Mouse (Mus musculus) CH12.LX (cell line): ENCODE measurements at regions not wholly inside any gene's neighbourhood (a gene's known extent, or its start where the extent isn't known, plus 50 kb on each side); places are given as distances from the start of the nearest gene placed in this dataset.

Experiments
- DNase-seq: peaks from one replicate; pipeline ENCODE4 v3.0.0-alpha.2; 2013; ENCODE audit errors: extremely low read depth
- H3K27ac ChIP-seq: 2 replicates; pipeline ENCODE4 v1.5.1; 2012; ENCODE audit warnings: low read depth, mild to moderate bottlenecking, control low read depth, moderate library complexity; ENCODE audit not compliant: insufficient read depth
- H3K27me3 ChIP-seq: replicated peaks from 2 replicates; pipeline ENCODE3; 2012; ENCODE audit warnings: inconsistent platforms
- H3K36me3 ChIP-seq, 2 experiments: replicated peaks in 1 of 2; 2 replicates each; pipeline versions ENCODE3 to v1.6.1; 2012; ENCODE audit warnings: inconsistent platforms in 1 of 2, low read length in 1 of 2, mild to moderate bottlenecking in 1 of 2, mixed read lengths in 1 of 2, moderate library complexity in 1 of 2; ENCODE audit not compliant: control insufficient read depth in 1 of 2, insufficient read depth in 1 of 2
- H3K4me1 ChIP-seq, 2 experiments: 2 replicates each; pipeline ENCODE4 v1.6.1; 2012; ENCODE audit warnings: inconsistent platforms in 1 of 2, moderate library complexity in 1 of 2; ENCODE audit not compliant: insufficient read depth in 2 of 2, control insufficient read depth in 1 of 2
- H3K4me2 ChIP-seq: 2 replicates; pipeline ENCODE4 v1.6.1; 2012; ENCODE audit warnings: low read depth, mild to moderate bottlenecking, control low read depth; ENCODE audit not compliant: poor library complexity, insufficient read depth, severe bottlenecking
- H3K4me3 ChIP-seq, 3 experiments: fragments of 150-350 bp in 1 of 3; sonication (generic) in 1 of 3; replicated peaks in 1 of 3; 2 replicates each; pipeline versions ENCODE3 to v1.5.1; 2011 to 2012; ENCODE audit warnings: low read depth in 2 of 3, low read length in 2 of 3, mild to moderate bottlenecking in 2 of 3, moderate library complexity in 2 of 3, control low read depth in 1 of 3, improper control_type of control experiment in 1 of 3, inconsistent platforms in 1 of 3, mixed read lengths in 1 of 3; ENCODE audit not compliant: poor library complexity in 1 of 3
- H3K79me2 ChIP-seq: replicated peaks from 2 replicates; pipeline ENCODE4 v1.6.1; 2012; ENCODE audit warnings: mild to moderate bottlenecking, moderate library complexity; ENCODE audit not compliant: control insufficient read depth, poor library complexity, insufficient read depth, severe bottlenecking; ENCODE audit errors: extremely low read depth
- H3K9ac ChIP-seq: 2 replicates; pipeline ENCODE4 v1.6.1; 2012; ENCODE audit warnings: low read depth, mild to moderate bottlenecking, control low read depth, moderate library complexity; ENCODE audit not compliant: insufficient read depth
- H3K9me3 ChIP-seq: replicated peaks from 2 replicates; pipeline ENCODE3; 2012; ENCODE audit warnings: low read length, inconsistent platforms, mixed read lengths
- ELF1 ChIP-seq: IDR thresholded peaks from 2 replicates; pipeline ENCODE4 v1.6.1; 2014; ENCODE audit warnings: low read depth, mild to moderate bottlenecking, inconsistent platforms, low read length, improper control_type of control experiment
- HCFC1 ChIP-seq: IDR thresholded peaks from 2 replicates; pipeline ENCODE4 v1.6.1; 2012; ENCODE audit warnings: low read depth, mild to moderate bottlenecking, inconsistent platforms, low read length, improper control_type of control experiment
- IRF4 ChIP-seq: IDR thresholded peaks from 2 replicates; pipeline ENCODE4 v1.6.1; 2014; ENCODE audit warnings: low read depth, mild to moderate bottlenecking, inconsistent platforms, low read length, improper control_type of control experiment
- JUND ChIP-seq: conservative IDR thresholded peaks from 2 replicates; pipeline ENCODE4 v1.6.1; 2011; ENCODE audit warnings: low read depth, low read length, improper control_type of control experiment
- KAT2A ChIP-seq: IDR thresholded peaks from 2 replicates; pipeline ENCODE4 v1.6.1; 2012; ENCODE audit warnings: low read length, improper control_type of control experiment, inconsistent platforms; ENCODE audit not compliant: insufficient replicate concordance
- MAFK ChIP-seq: IDR thresholded peaks from 2 replicates; pipeline ENCODE4 v1.6.1; 2011; ENCODE audit warnings: low read length, improper control_type of control experiment; ENCODE audit not compliant: insufficient replicate concordance
- MAX ChIP-seq: IDR thresholded peaks from 2 replicates; pipeline ENCODE4 v1.6.1; 2011; ENCODE audit warnings: low read length, improper control_type of control experiment
- MEF2A ChIP-seq: IDR thresholded peaks from 2 replicates; pipeline ENCODE4 v1.6.1; 2014; ENCODE audit warnings: low read depth, mild to moderate bottlenecking, inconsistent platforms, low read length, improper control_type of control experiment, borderline replicate concordance
- NELFE ChIP-seq: IDR thresholded peaks from 2 replicates; pipeline ENCODE4 v1.6.1; 2011; ENCODE audit warnings: low read depth, low read length, improper control_type of control experiment
- POLR2A ChIP-seq: IDR thresholded peaks from 2 replicates; pipeline ENCODE4 v1.6.1; 2011; ENCODE audit warnings: low read depth, mild to moderate bottlenecking, improper control_type of control experiment, low read length
- SIN3A ChIP-seq: IDR thresholded peaks from 2 replicates; pipeline ENCODE4 v1.6.1; 2012; ENCODE audit warnings: low read length, improper control_type of control experiment, inconsistent platforms
- SMC3 ChIP-seq: IDR thresholded peaks from 2 replicates; pipeline ENCODE4 v1.6.1; 2011; ENCODE audit warnings: low read depth, low read length, improper control_type of control experiment
- TBP ChIP-seq: conservative IDR thresholded peaks from 2 replicates; pipeline ENCODE4 v1.6.1; 2011; ENCODE audit warnings: low read depth, low read length, improper control_type of control experiment
- TCF12 ChIP-seq: IDR thresholded peaks from 2 replicates; pipeline ENCODE4 v1.6.1; 2014; ENCODE audit warnings: low read depth, mild to moderate bottlenecking, inconsistent platforms, low read length, improper control_type of control experiment
- UBTF ChIP-seq: IDR thresholded peaks from 2 replicates; pipeline ENCODE4 v1.6.1; 2012; ENCODE audit warnings: low read depth, mild to moderate bottlenecking, inconsistent platforms, low read length, improper control_type of control experiment, moderate library complexity
- USF1 ChIP-seq: IDR thresholded peaks from 2 replicates; pipeline ENCODE4 v1.6.1; 2014; ENCODE audit warnings: low read depth, mild to moderate bottlenecking, inconsistent platforms, low read length, improper control_type of control experiment
- USF2 ChIP-seq: conservative IDR thresholded peaks from 2 replicates; pipeline ENCODE4 v1.6.1; 2011; ENCODE audit warnings: low read depth, low read length, improper control_type of control experiment
- ZC3H11A ChIP-seq: IDR thresholded peaks from 2 replicates; pipeline ENCODE4 v1.6.1; 2012; ENCODE audit warnings: low read depth, mild to moderate bottlenecking, inconsistent platforms, low read length, improper control_type of control experiment
- ZKSCAN1 ChIP-seq: IDR thresholded peaks from 2 replicates; pipeline ENCODE4 v1.6.1; 2012; ENCODE audit warnings: low read depth, inconsistent platforms, low read length, improper control_type of control experiment, borderline replicate concordance
- ZMIZ1 ChIP-seq: IDR thresholded peaks from 2 replicates; pipeline ENCODE4 v1.6.1; 2012; ENCODE audit warnings: low read depth, mild to moderate bottlenecking, inconsistent platforms, low read length, improper control_type of control experiment
- dilution Hi-C: fragments of 300-500 bp; cut with MboI; formaldehyde crosslinking; loops from 2 replicates; pipeline ENCODE4 v1.14.3; 2020; ENCODE audit warnings: low sequenced_read_pairs; ENCODE audit not compliant: extremely low pct_unique_long_range_greater_than_20kb, extremely low pct_ligation_motif_present
- in situ Hi-C: fragments of 300-500 bp; cut with MboI; formaldehyde crosslinking; loops from 3 replicates; pipeline ENCODE4 v1.14.3; 2019; ENCODE audit warnings: low sequenced_read_pairs, low pct_ligation_motif_present, low pct_unique_long_range_greater_than_20kb, mixed read lengths

DNA sequence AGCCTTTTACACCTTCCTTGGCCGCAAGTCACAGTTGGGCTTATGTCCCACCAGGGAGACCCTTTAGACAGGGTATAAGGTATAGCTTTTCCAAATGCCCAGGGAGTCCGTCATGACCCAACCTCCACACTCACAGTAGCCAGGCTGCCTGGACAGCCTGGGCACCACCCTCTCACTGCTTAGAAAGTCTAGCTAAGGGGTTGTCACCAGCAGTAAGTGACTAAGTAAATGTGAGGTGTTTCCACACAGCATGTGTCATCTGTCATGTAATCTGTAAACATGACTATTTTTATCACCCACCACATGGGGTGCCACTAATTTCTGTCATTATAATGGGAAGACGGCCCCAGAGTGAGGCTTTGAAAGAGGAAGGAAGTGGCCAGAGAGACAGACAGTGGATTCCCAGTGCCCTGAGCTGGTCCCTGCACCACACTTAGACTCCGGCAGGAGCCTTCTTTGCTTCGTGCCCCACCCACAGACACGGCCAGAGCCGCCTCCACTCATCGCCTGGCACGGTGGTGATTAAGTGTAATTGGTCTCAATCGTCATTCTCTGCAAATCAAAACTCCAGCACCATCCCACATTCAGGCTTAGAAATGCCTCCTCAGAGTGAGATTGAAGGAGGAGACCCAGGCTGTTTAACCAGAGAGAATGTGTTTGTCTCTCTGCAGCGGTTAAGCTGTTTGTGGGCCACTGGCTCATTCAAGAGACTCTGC, 62.5 kb upstream of the Adra2c start:
- Histone ChIP-seq H3K9me3 (peaks cover 6% of the 10 kb centered on the region), H3K4me3 (no peak overlapping the region), H3K9ac (no peak overlapping the region), H3K79me2 (no peaks in the 10 kb centered on the region), H3K4me1 (0 out of 4 replicates have a peak, but pooled peaks cover 0 to 4% of the 10 kb centered on the region in 2 experiments), H3K27me3 (peaks cover 85% of the 10 kb centered on the region), H3K27ac (no peak overlapping the region), H3K4me2 (no peak overlapping the region), H3K36me3 (no peaks in the 10 kb centered on the region)
- DNase-seq = peak; percentile 3
- dilution Hi-C loops = no loop called here
- TF ChIP-seq ZC3H11A = no peak
- no peak for TF ChIP-seq SIN3A
- no peak for TF ChIP-seq HCFC1
- TF ChIP-seq KAT2A = no peak
- no peak for TF ChIP-seq TCF12
- no peak for TF ChIP-seq NELFE
- in situ Hi-C loops = no loop called here

DNA sequence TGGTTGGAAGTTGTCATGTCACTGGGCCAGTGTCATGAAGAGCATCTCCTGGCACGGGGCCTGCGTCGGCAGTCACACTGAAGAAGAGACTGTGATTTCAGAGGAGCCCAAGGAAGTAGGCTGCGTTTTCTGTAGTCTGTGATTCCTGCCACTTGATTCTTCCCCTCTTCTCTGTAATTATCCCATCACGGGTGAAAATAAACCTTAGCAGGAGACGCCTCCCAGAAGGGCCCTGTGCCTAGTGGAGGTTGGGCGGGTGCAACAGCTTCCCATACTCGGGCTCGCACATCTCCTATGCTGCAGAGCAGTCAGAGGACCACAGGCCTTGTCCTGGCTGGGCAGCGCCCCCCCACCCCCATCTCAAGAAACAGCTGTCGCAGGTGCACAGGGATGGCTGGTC, 63.1 kb upstream of the Adra2c start:
- no peak overlapping the region for H3K4me3 ChIP-seq
- no peaks in the 10 kb centered on the region for H3K79me2 ChIP-seq
- H3K4me2 ChIP-seq = no peak overlapping the region
- in situ Hi-C loops = no loop called here
- H3K9me3 ChIP-seq = peaks cover 6% of the 10 kb centered on the region
- no peaks in the 10 kb centered on the region for H3K36me3 ChIP-seq
- TF ChIP-seq IRF4 (no peak), USF2 (no peak), USF1 (no peak), MEF2A (no peak), SIN3A (no peak)
- dilution Hi-C loops = no loop called here
- no peak for DNase-seq
- H3K9ac ChIP-seq = no peak overlapping the region
- 0 out of 4 replicates have a peak, but pooled peaks cover 0 to 4% of the 10 kb centered on the region in 2 experiments for H3K4me1 ChIP-seq
- no peak overlapping the region for H3K27ac ChIP-seq
- peaks cover 86% of the 10 kb centered on the region for H3K27me3 ChIP-seq

DNA sequence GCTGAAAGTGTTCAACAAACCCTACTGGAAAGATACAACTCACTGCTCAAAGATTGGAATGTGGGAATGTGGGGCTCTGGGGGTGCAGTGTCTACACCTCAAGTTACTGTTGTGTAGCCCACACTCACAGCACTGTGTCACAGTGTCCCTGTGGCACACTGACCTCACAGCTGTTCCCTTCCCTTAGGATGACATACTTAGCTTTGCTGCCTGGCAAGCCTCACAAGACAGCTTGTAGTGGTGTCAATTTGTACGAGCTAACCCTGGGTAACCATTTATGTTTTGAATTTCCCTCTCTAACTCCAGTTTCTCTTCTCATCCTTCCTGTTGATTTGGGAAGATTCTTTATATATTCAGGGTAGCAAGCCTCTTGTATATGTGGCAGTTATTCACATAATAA, 68.8 kb upstream of the Adra2c start:
- Histone ChIP-seq H3K4me2 (no peak overlapping the region), H3K27ac (no peak overlapping the region), H3K36me3 (no peaks in the 10 kb centered on the region), H3K4me1 (no peaks in the 10 kb centered on the region; a peak in 1 of 4 replicates), H3K9me3 (no peaks in the 10 kb centered on the region), H3K79me2 (no peaks in the 10 kb centered on the region), H3K9ac (no peak overlapping the region), H3K27me3 (peaks cover 88% of the 10 kb centered on the region), H3K4me3 (no peak overlapping the region)
- dilution Hi-C loops = no loop called here
- TF ChIP-seq KAT2A (no peak), SMC3 (no peak), JUND (no peak), TBP (no peak), TCF12 (no peak), ZKSCAN1 (no peak), UBTF (no peak), ELF1 (no peak), USF2 (no peak), USF1 (no peak), MAX (no peak), MAFK (no peak), NELFE (no peak), POLR2A (no peak), ZMIZ1 (no peak), HCFC1 (no peak)
- in situ Hi-C loops = no loop called here
- DNase-seq = no peak
